Mouse (Mus musculus): ENCODE measurements around the gene Cdh18. TPM values are rescaled to one million over a fixed set of nuclear protein-coding genes. Genes with fewer than 3 reads are reported as not detected.

The Cdh18 gene
- not detected for polyA plus RNA-seq (2017; shearing (Covaris generic))

DNA sequence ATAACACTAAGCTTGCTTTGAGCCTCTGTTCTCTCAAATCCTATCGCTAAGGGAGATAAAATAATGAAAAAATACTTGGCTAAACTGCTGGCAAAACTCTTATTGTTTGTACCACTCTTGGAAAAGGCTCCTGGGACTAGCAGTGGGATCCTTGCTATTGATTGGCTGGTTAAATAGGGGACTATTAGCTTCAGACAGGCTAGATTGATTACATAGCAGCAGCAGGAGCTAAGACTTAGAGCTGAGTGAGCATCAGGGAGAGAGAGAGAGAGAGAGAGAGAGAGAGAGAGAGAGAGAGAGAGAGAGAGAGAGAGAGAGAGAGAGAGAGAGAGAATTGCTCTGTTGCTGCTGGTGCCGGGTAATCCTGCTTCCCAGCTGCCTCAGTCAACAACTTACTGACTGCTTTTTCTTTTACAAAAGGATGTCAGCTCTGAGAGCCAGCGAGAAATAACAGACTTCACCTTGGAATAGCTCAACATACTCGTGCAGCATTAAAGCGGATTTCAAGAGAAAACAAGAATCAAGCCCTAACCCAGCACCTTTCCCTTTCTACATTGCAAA lies at the start of gene Cdh18:
Gene Cdh18 (plus strand): TSS at position 312 of the 561 bp plus-strand sequence.

Measured in CD4-positive, CD25-positive, alpha-beta regulatory T cell, adult 9 weeks (primary cell).